Mouse (Mus musculus) thymus, adult 2 months (tissue): ENCODE data around the gene Srgap1.
A peak's percentile ranks its signal among the peaks of the same experiment; 100 is the strongest.

ENCODE experiments used
- CTCF ChIP-seq: fragments of 200-500 bp; IDR thresholded peaks from 2 replicates; pipeline ENCODE4 v1.5.1; 2012; ENCODE audit warnings: mild to moderate bottlenecking, control low read depth, low read length, moderate library complexity, borderline replicate concordance; ENCODE audit not compliant: control insufficient read depth, poor library complexity, insufficient read depth; ENCODE audit errors: extremely low read depth
- POLR2A ChIP-seq: fragments of 200-500 bp; IDR thresholded peaks from 2 replicates; pipeline ENCODE4 v1.6.1; 2012; ENCODE audit warnings: mild to moderate bottlenecking, low read length, control low read depth, moderate library complexity; ENCODE audit not compliant: control insufficient read depth, poor library complexity, insufficient read depth; ENCODE audit errors: extremely low read depth

GRCm38 (mm10) chr10:122051831-122052230, 4.7 kb upstream of the Srgap1 start:
- peak; percentile 95 for TF ChIP-seq CTCF
- no peak for TF ChIP-seq POLR2A
